ENCODE assay signal across 18 mouse cellular contexts in the genomic region with DNA sequence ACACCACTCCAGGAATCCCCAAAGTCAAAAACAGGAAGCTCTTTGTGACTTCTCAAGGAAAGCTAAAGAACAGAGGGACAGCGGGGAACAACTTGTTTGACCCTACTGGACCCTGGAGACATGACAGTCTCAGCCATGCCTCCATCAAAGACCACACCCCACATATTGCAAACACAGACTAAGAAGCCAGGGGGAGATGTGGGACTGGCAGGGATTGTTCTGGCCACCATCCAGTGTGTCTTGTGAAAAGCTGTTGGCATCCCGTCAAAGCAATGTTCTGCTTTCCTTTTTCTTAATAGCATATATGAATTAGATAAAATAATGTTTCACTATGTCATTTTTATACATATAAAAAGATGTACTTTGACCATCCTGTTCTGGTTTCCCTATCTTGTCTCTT.
DNase-seq lines count a peak whose midpoint lies in the region; ATAC-seq and TF ChIP-seq lines count a peak whose summit lies in the region.
"Had no signal": no experiment of that assay in that cellular context is flagged by ENCODE, and none has a peak within 500 bp of the region (broad histone marks: within the 10 kb centered on the region; RNA-seq: fewer than 3 reads in every experiment).

No protein-coding gene starts in this region.

- no peak overlapping the region for H3K4me2 ChIP-seq in lung, postnatal 0 days (replicated peaks; ENCODE audit: low read depth, low read length)
- H3K4me2 ChIP-seq in stomach, postnatal 0 days (replicated peaks; ENCODE audit: low read depth) = no peak overlapping the region
- H3K4me2 ChIP-seq: heart, embryonic 15.5 days; hindbrain, embryonic 12.5 days; limb, embryonic 12.5 days; liver, embryonic 13.5 days; midbrain, embryonic 15.5 days had no signal

- no peak overlapping the region for H3K4me3 ChIP-seq in lung, adult 2 months (replicated peaks; ENCODE audit: extremely low read depth, low read depth, low read length)
- no peak overlapping the region for H3K4me3 ChIP-seq in lung, postnatal 0 days (ENCODE audit: low read depth, low read length)
- no peak overlapping the region for H3K4me3 ChIP-seq in stomach, postnatal 0 days (ENCODE audit: low read depth, low read length)
- H3K4me3 ChIP-seq: heart, embryonic 15.5 days; hindbrain, embryonic 12.5 days; left cerebral cortex, adult 2 months; limb, embryonic 12.5 days; liver, embryonic 13.5 days; midbrain, embryonic 15.5 days had no signal

- no peaks in the 10 kb centered on the region for H3K9me3 ChIP-seq in lung, postnatal 0 days (ENCODE audit: low read length)
- H3K9me3 ChIP-seq in stomach, postnatal 0 days (ENCODE audit: control insufficient read depth, low read length) = no peaks in the 10 kb centered on the region
- H3K9me3 ChIP-seq: heart, embryonic 15.5 days; hindbrain, embryonic 12.5 days; limb, embryonic 12.5 days; liver, embryonic 13.5 days; midbrain, embryonic 15.5 days had no signal

- TF ChIP-seq EP300 in lung, postnatal 0 days (IDR thresholded peaks at IDR 0.05) = no peak
- TF ChIP-seq EP300 in stomach, postnatal 0 days (optimal IDR thresholded peaks at IDR 0.05) = no peak

- WGBS in lung, adult 2 months = 45% methylated on average over 2 of the region's 2 CpGs
- WGBS in lung, postnatal 0 days = 39% methylated on average over 2 of the region's 2 CpGs
- 74% methylated on average over 2 of the region's 2 CpGs for WGBS in stomach, postnatal 0 days

- ATAC-seq in lung, postnatal 0 days = no peak
- no peak for ATAC-seq in stomach, postnatal 0 days (ENCODE audit: low FRiP score, low TSS enrichment)
- ATAC-seq in cerebellum, adult (ENCODE audit: insufficient number of reproducible peaks, low FRiP score, low TSS enrichment) = no peak
- ATAC-seq: CD4-positive, CD25-positive, alpha-beta regulatory T cell, adult 4 months; midbrain, embryonic 15.5 days had no signal

- no peaks in the 10 kb centered on the region for H3K27me3 ChIP-seq in lung, postnatal 0 days (replicated peaks; ENCODE audit: insufficient read depth, low read length)
- no peaks in the 10 kb centered on the region for H3K27me3 ChIP-seq in stomach, postnatal 0 days (ENCODE audit: control insufficient read depth, insufficient read depth, low read length)
- H3K27me3 ChIP-seq: heart, embryonic 15.5 days; hindbrain, embryonic 12.5 days; limb, embryonic 12.5 days; liver, embryonic 13.5 days; midbrain, embryonic 15.5 days had no signal

- H3K9ac ChIP-seq in lung, postnatal 0 days (replicated peaks; ENCODE audit: low read depth) = no peak overlapping the region
- H3K9ac ChIP-seq in stomach, postnatal 0 days (ENCODE audit: low read length) = no peak overlapping the region
- H3K9ac ChIP-seq: heart, embryonic 15.5 days; hindbrain, embryonic 12.5 days; limb, embryonic 12.5 days; liver, embryonic 13.5 days; midbrain, embryonic 15.5 days had no signal

- TF ChIP-seq POLR2A in lung, adult 2 months (IDR thresholded peaks at IDR 0.05; ENCODE audit: borderline replicate concordance, extremely low read depth, low read depth, low read length) = no peak

- no peaks in the 10 kb centered on the region for H3K36me3 ChIP-seq in lung, postnatal 0 days (ENCODE audit: insufficient read depth, low read length)
- no peaks in the 10 kb centered on the region for H3K36me3 ChIP-seq in stomach, postnatal 0 days (ENCODE audit: control insufficient read depth, insufficient read depth, low read length)
- H3K36me3 ChIP-seq: G1E; heart, embryonic 15.5 days; hindbrain, embryonic 12.5 days; limb, embryonic 12.5 days; liver, embryonic 13.5 days; midbrain, embryonic 15.5 days had no signal

- peak; percentile 22; the same call in 1 of the 2 replicates for TF ChIP-seq CTCF in lung, adult 2 months (IDR thresholded peaks at IDR 0.05; ENCODE audit: insufficient read depth, low read length)
- peak; percentile 62 for TF ChIP-seq CTCF in lung, postnatal 0 days (IDR thresholded peaks at IDR 0.05)
- peak; percentile 46 for TF ChIP-seq CTCF in stomach, postnatal 0 days (IDR thresholded peaks at IDR 0.05; ENCODE audit: low read depth)

- DNase-seq in heart, adult 11 months = peak; percentile 56
- DNase-seq in heart, adult 8-10 months (ENCODE audit: low spot score) = no peak
- no peak for DNase-seq in lung, adult 2 months
- DNase-seq in lung, adult 18-20 months = no peak
- peak; percentile 66 for DNase-seq in lung, postnatal 0 days (ENCODE audit: low spot score)
- no peak for DNase-seq in stomach, postnatal 0 days (ENCODE audit: low spot score)
- DNase-seq: cerebellum, adult 9-10 months; gastrocnemius, postnatal 36 days; liver, embryonic 13.5 days; thymus, adult 18-20 months had no signal

- H3K27ac ChIP-seq in lung, postnatal 0 days (ENCODE audit: low read length) = no peak overlapping the region
- H3K27ac ChIP-seq in stomach, postnatal 0 days (replicated peaks) = no peak overlapping the region
- H3K27ac ChIP-seq: heart, embryonic 15.5 days; hindbrain, embryonic 12.5 days; left cerebral cortex, adult 2 months; limb, embryonic 12.5 days; liver, embryonic 13.5 days; midbrain, embryonic 15.5 days had no signal

- H3K4me1 ChIP-seq in lung, adult 2 months (ENCODE audit: control insufficient read depth, insufficient read depth, low read length) = no peaks in the 10 kb centered on the region; the same call in 1 of the 2 replicates
- peaks cover 3% of the 10 kb centered on the region; the same call in 1 of the 2 replicates for H3K4me1 ChIP-seq in lung, postnatal 0 days (ENCODE audit: insufficient read depth, low read depth, low read length)
- no peaks in the 10 kb centered on the region for H3K4me1 ChIP-seq in stomach, postnatal 0 days (replicated peaks; ENCODE audit: control insufficient read depth, insufficient read depth)
- H3K4me1 ChIP-seq: hindbrain, embryonic 12.5 days; limb, embryonic 12.5 days; liver, embryonic 13.5 days; midbrain, embryonic 15.5 days had no signal

Comparison
In these comparisons a context has a peak if more than half of its experiments do, and no peak if none do; other contexts are left out.
1. DNase-seq: peak in heart, adult 11 months (single experiment) and lung, postnatal 0 days (single experiment); none in heart, adult 8-10 months (single experiment), lung, adult 2 months (single experiment), lung, adult 18-20 months (0 of 2) and stomach, postnatal 0 days (single experiment).
2. Peak in every context shown above with its lines, with median percentiles within 50 percentile points of each other: CTCF ChIP-seq.